Mouse (Mus musculus) liver, embryonic 14.5 days (tissue): ENCODE measurements around the gene Psmb7.

Source experiments
- CTCF ChIP-seq: IDR thresholded peaks from 2 replicates; pipeline ENCODE4 v1.5.1; 2016; ENCODE audit warnings: antibody characterized with exemption, low read depth, control low read depth
- EP300 ChIP-seq: IDR thresholded peaks from 2 replicates; pipeline ENCODE4 v1.6.1; 2016; ENCODE audit warnings: antibody characterized with exemption, low read depth

GRCm38 (mm10) chr2:38541101-38541500 lies 102.8 kb downstream of the Psmb7 start:
- TF ChIP-seq CTCF (no peak), EP300 (no peak)
